Mouse (Mus musculus): ENCODE results near the gene Tpd52l2.

The Tpd52l2 gene

GRCm38 (mm10) chr2:181496831-181497547, at the start of gene Tpd52l2:
Gene Tpd52l2 (plus strand): TSS chr2:181497142.
- in situ Hi-C loops (cut with MseI, MboI) = loop anchor here in 1 of 2 experiments (5.0 kb wide), 1 partner anchor 105 kb away; no protein-coding TSS in a partner anchor

- in situ Hi-C loops (cut with MseI, MboI) = no loop called here
These were observed 44.8 kb upstream of the Tpd52l2 start for GRCm38 (mm10) chr2:181452181-181452580.

GRCm38 (mm10) chr2:181453274-181453673, 43.7 kb upstream of the Tpd52l2 start:
- in situ Hi-C loops (cut with MseI, MboI) = no loop called here

GRCm38 (mm10) chr2:181455899-181456298, 41.0 kb upstream of the Tpd52l2 start:
- in situ Hi-C loops (cut with MseI, MboI) = no loop called here

- in situ Hi-C loops (cut with MseI, MboI) = no loop called here
These were observed 39.1 kb upstream of the Tpd52l2 start for GRCm38 (mm10) chr2:181457831-181458230.

- in situ Hi-C loops (cut with MseI, MboI) = no loop called here
These were observed 38.4 kb upstream of the Tpd52l2 start for GRCm38 (mm10) chr2:181458411-181459152.

- in situ Hi-C loops (cut with MseI, MboI) = no loop called here
These were observed 37.7 kb upstream of the Tpd52l2 start, which contains the start of gene Zbtb46 for GRCm38 (mm10) chr2:181459153-181459672. Gene Zbtb46 (minus strand): TSS chr2:181459426.

GRCm38 (mm10) chr2:181459673-181460621, 37.0 kb upstream of the Tpd52l2 start:
- in situ Hi-C loops (cut with MseI, MboI) = no loop called here

GRCm38 (mm10) chr2:181461536-181462100, 35.3 kb upstream of the Tpd52l2 start:
- in situ Hi-C loops (cut with MseI, MboI) = no loop called here

GRCm38 (mm10) chr2:181462604-181463003, 34.3 kb upstream of the Tpd52l2 start:
- in situ Hi-C loops (cut with MseI, MboI) = no loop called here

GRCm38 (mm10) chr2:181463008-181463738, 33.8 kb upstream of the Tpd52l2 start:
- in situ Hi-C loops (cut with MseI, MboI) = no loop called here

- in situ Hi-C loops (cut with MseI, MboI) = no loop called here
These were observed 31.5 kb upstream of the Tpd52l2 start for GRCm38 (mm10) chr2:181465423-181465822.

GRCm38 (mm10) chr2:181470285-181470684, 26.7 kb upstream of the Tpd52l2 start:
- in situ Hi-C loops (cut with MseI, MboI) = no loop called here

GRCm38 (mm10) chr2:181471246-181471645, 25.7 kb upstream of the Tpd52l2 start:
- in situ Hi-C loops (cut with MseI, MboI) = no loop called here

- in situ Hi-C loops (cut with MseI, MboI) = no loop called here
These were observed 24.6 kb upstream of the Tpd52l2 start for GRCm38 (mm10) chr2:181472256-181472827.

GRCm38 (mm10) chr2:181483120-181483519, 13.8 kb upstream of the Tpd52l2 start:
- in situ Hi-C loops (cut with MseI, MboI) = no loop called here

- in situ Hi-C loops (cut with MseI, MboI) = no loop called here
These were observed 13.2 kb upstream of the Tpd52l2 start for GRCm38 (mm10) chr2:181483562-181484318.

GRCm38 (mm10) chr2:181484456-181485233, 12.3 kb upstream of the Tpd52l2 start:
- in situ Hi-C loops (cut with MseI, MboI) = no loop called here

- in situ Hi-C loops (cut with MseI, MboI) = no loop called here
These were observed 11.2 kb upstream of the Tpd52l2 start for GRCm38 (mm10) chr2:181485741-181486140.

All from mouse trophoblast stem cell (cell line).